Mouse (Mus musculus) forebrain, embryonic 10.5 days (tissue): ENCODE results near the gene Lrfn4. TPM values are rescaled to one million over a fixed set of nuclear protein-coding genes. Genes with fewer than 3 reads are reported as not detected.
A peak's percentile ranks its signal among the peaks of the same experiment; 100 is the strongest.
"Not testable (repeated sequence)": the region's sequence is repeated elsewhere in the genome, so short reads cannot be mapped to it uniquely, and the experiment has no call there.

Source experiments
- DNase-seq: peaks from one replicate; pipeline ENCODE4 v3.0.0-alpha.2; 2017; ENCODE audit warnings: low spot score; ENCODE audit errors: extremely low spot score
- H3K27ac ChIP-seq: fragments of 300-500 bp; sonication (generic); 2 replicates; pipeline ENCODE4 v1.5.1; 2016; ENCODE audit warnings: mild to moderate bottlenecking
- H3K27me3 ChIP-seq: fragments of 300-500 bp; sonication (generic); 2 replicates; pipeline ENCODE4 v1.6.1; 2016; ENCODE audit warnings: mild to moderate bottlenecking; ENCODE audit not compliant: poor library complexity, severe bottlenecking
- H3K36me3 ChIP-seq: fragments of 300-500 bp; sonication (generic); replicated peaks from 2 replicates; pipeline ENCODE4 v1.6.1; 2016; ENCODE audit warnings: mild to moderate bottlenecking, moderate library complexity
- H3K4me1 ChIP-seq: fragments of 300-500 bp; sonication (generic); 2 replicates; pipeline ENCODE4 v1.6.1; 2016
- H3K4me3 ChIP-seq: fragments of 300-500 bp; sonication (generic); 2 replicates; pipeline ENCODE4 v1.5.1; 2016; ENCODE audit warnings: mild to moderate bottlenecking, moderate library complexity
- H3K9me3 ChIP-seq: fragments of 300-500 bp; sonication (generic); 2 replicates; pipeline ENCODE4 v1.6.1; 2016; ENCODE audit warnings: mild to moderate bottlenecking, moderate library complexity
- WGBS: fragments of 180-500 bp; shearing (Covaris S2); methylation state at CpG from one replicate; pipeline ENCODE4 v1.1.7; 2016; 5-methylcytosine and 5-hydroxymethylcytosine counted together
- polyA plus RNA-seq: library from polyadenylated mRNA; unstranded; fragments of >200 nt; fragmentation: Nextera tagmentation; extraction: Ambion mirVana; gene quantifications from 2 replicates; pipeline ENCODE4 v1.2.1, GENCODE M21; 2016

The Lrfn4 gene
- polyA plus RNA-seq, 1 experiment from 2014 or later = 5.0 TPM

GRCm38 (mm10) chr19:4603801-4604723 lies 11.4 kb downstream of the Lrfn4 start:
- Histone ChIP-seq H3K27me3 (no peaks in the 10 kb centered on the region), H3K36me3 (no peaks in the 10 kb centered on the region), H3K4me3 (peak overlapping the region; percentile 16; the same call in 1 of the 2 replicates), H3K4me1 (peaks cover 8% of the 10 kb centered on the region), H3K27ac (no peak overlapping the region), H3K9me3 (no peaks in the 10 kb centered on the region)
- WGBS = 42% methylated on average over 24 of the region's 24 CpGs
- DNase-seq = peak; percentile 45

- no peak for DNase-seq
- Histone ChIP-seq H3K36me3 (no peaks in the 10 kb centered on the region), H3K4me3 (no peak overlapping the region), H3K9me3 (no peaks in the 10 kb centered on the region), H3K27me3 (no peaks in the 10 kb centered on the region), H3K27ac (no peak overlapping the region), H3K4me1 (peaks cover 8% of the 10 kb centered on the region)
- 90% methylated on average over 20 of the region's 20 CpGs for WGBS
Measured at GRCm38 (mm10) chr19:4602459-4602858, 13.0 kb downstream of the Lrfn4 start.

GRCm38 (mm10) chr19:4596071-4596470 lies 19.4 kb downstream of the Lrfn4 start:
- no peaks in the 10 kb centered on the region for H3K9me3 ChIP-seq
- H3K4me1 ChIP-seq = 0 out of 2 replicates have a peak, but pooled peaks cover 5% of the 10 kb centered on the region
- H3K27me3 ChIP-seq = no peaks in the 10 kb centered on the region
- no peaks in the 10 kb centered on the region for H3K36me3 ChIP-seq
- H3K4me3 ChIP-seq = no peak overlapping the region
- 86% methylated on average over 2 of the region's 2 CpGs for WGBS
- no peak for DNase-seq
- no peak overlapping the region for H3K27ac ChIP-seq

GRCm38 (mm10) chr19:4593792-4594522 lies 21.5 kb downstream of the Lrfn4 start:
- H3K4me1 ChIP-seq = 0 out of 2 replicates have a peak, but pooled peaks cover 5% of the 10 kb centered on the region
- DNase-seq = no peak
- H3K4me3 ChIP-seq = no peak overlapping the region
- H3K27me3 ChIP-seq = no peaks in the 10 kb centered on the region
- no peaks in the 10 kb centered on the region for H3K9me3 ChIP-seq
- no peak overlapping the region for H3K27ac ChIP-seq
- no peaks in the 10 kb centered on the region for H3K36me3 ChIP-seq
- WGBS = 61% methylated on average over 7 of the region's 7 CpGs

- Histone ChIP-seq H3K27me3 (no peaks in the 10 kb centered on the region), H3K36me3 (no peaks in the 10 kb centered on the region), H3K4me1 (0 out of 2 replicates have a peak, but pooled peaks cover 5% of the 10 kb centered on the region), H3K27ac (no peak overlapping the region), H3K9me3 (no peaks in the 10 kb centered on the region), H3K4me3 (no peak overlapping the region)
- WGBS = 96% methylated on average over 3 of the region's 3 CpGs
- DNase-seq = no peak
Measured at GRCm38 (mm10) chr19:4590025-4590424, 25.4 kb downstream of the Lrfn4 start.

- H3K9me3 ChIP-seq = no peaks in the 10 kb centered on the region
- no peak overlapping the region for H3K27ac ChIP-seq
- WGBS = 65% methylated on average over 1 of the region's 1 CpGs
- H3K36me3 ChIP-seq = no peaks in the 10 kb centered on the region
- no peak overlapping the region for H3K4me3 ChIP-seq
- H3K4me1 ChIP-seq = 0 out of 2 replicates have a peak, but pooled peaks cover 3% of the 10 kb centered on the region
- no peak for DNase-seq
- H3K27me3 ChIP-seq = no peaks in the 10 kb centered on the region
Measured at GRCm38 (mm10) chr19:4589081-4589480, 26.4 kb downstream of the Lrfn4 start.

- no peak overlapping the region for H3K4me3 ChIP-seq
- H3K27ac ChIP-seq = no peak overlapping the region
- H3K9me3 ChIP-seq = no peaks in the 10 kb centered on the region
- no peaks in the 10 kb centered on the region for H3K27me3 ChIP-seq
- 77% methylated on average over 3 of the region's 3 CpGs for WGBS
- no peak for DNase-seq
- H3K36me3 ChIP-seq = no peaks in the 10 kb centered on the region
- no peaks in the 10 kb centered on the region for H3K4me1 ChIP-seq
Measured at GRCm38 (mm10) chr19:4588430-4588829, 27.0 kb downstream of the Lrfn4 start.

GRCm38 (mm10) chr19:4587426-4587825 lies 28.0 kb downstream of the Lrfn4 start:
- DNase-seq = no peak
- 70% methylated on average over 2 of the region's 2 CpGs for WGBS
- H3K27me3 ChIP-seq = no peaks in the 10 kb centered on the region
- no peaks in the 10 kb centered on the region for H3K36me3 ChIP-seq
- H3K4me3 ChIP-seq = no peak overlapping the region
- no peaks in the 10 kb centered on the region for H3K4me1 ChIP-seq
- no peak overlapping the region for H3K27ac ChIP-seq
- H3K9me3 ChIP-seq = no peaks in the 10 kb centered on the region

GRCm38 (mm10) chr19:4586783-4587182 lies 28.7 kb downstream of the Lrfn4 start:
- not testable (repeated sequence) for DNase-seq, H3K27me3 ChIP-seq, H3K4me3 ChIP-seq, H3K36me3 ChIP-seq, H3K27ac ChIP-seq, H3K4me1 ChIP-seq, H3K9me3 ChIP-seq

GRCm38 (mm10) chr19:4583856-4584255 lies 31.6 kb downstream of the Lrfn4 start:
- Histone ChIP-seq H3K4me3 (no peak overlapping the region), H3K27ac (no peak overlapping the region), H3K4me1 (no peaks in the 10 kb centered on the region), H3K27me3 (no peaks in the 10 kb centered on the region), H3K9me3 (no peaks in the 10 kb centered on the region), H3K36me3 (no peaks in the 10 kb centered on the region)
- no peak for DNase-seq
- 81% methylated on average over 2 of the region's 2 CpGs for WGBS

- Histone ChIP-seq H3K36me3 (no peaks in the 10 kb centered on the region), H3K4me1 (no peaks in the 10 kb centered on the region), H3K4me3 (no peak overlapping the region), H3K27ac (no peak overlapping the region), H3K27me3 (no peaks in the 10 kb centered on the region), H3K9me3 (no peaks in the 10 kb centered on the region)
- 89% methylated on average over 5 of the region's 5 CpGs for WGBS
- no peak for DNase-seq
Measured at GRCm38 (mm10) chr19:4579296-4579695, 36.2 kb downstream of the Lrfn4 start.

GRCm38 (mm10) chr19:4578799-4579198 lies 36.7 kb downstream of the Lrfn4 start:
- H3K36me3 ChIP-seq = no peaks in the 10 kb centered on the region
- H3K9me3 ChIP-seq = no peaks in the 10 kb centered on the region
- 86% methylated on average over 2 of the region's 2 CpGs for WGBS
- no peaks in the 10 kb centered on the region for H3K27me3 ChIP-seq
- no peaks in the 10 kb centered on the region for H3K4me1 ChIP-seq
- no peak for DNase-seq
- no peak overlapping the region for H3K27ac ChIP-seq
- H3K4me3 ChIP-seq = no peak overlapping the region

- Histone ChIP-seq H3K36me3 (no peaks in the 10 kb centered on the region), H3K4me3 (no peak overlapping the region), H3K27ac (no peak overlapping the region), H3K27me3 (no peaks in the 10 kb centered on the region), H3K4me1 (no peaks in the 10 kb centered on the region; the same call in 1 of the 2 replicates), H3K9me3 (no peaks in the 10 kb centered on the region)
- no peak for DNase-seq
- WGBS = 83% methylated on average over 1 of the region's 1 CpGs
Measured at GRCm38 (mm10) chr19:4573241-4573640, 42.2 kb downstream of the Lrfn4 start.
